15 mouse cellular contexts compared by ENCODE assay signal in the genomic region with DNA sequence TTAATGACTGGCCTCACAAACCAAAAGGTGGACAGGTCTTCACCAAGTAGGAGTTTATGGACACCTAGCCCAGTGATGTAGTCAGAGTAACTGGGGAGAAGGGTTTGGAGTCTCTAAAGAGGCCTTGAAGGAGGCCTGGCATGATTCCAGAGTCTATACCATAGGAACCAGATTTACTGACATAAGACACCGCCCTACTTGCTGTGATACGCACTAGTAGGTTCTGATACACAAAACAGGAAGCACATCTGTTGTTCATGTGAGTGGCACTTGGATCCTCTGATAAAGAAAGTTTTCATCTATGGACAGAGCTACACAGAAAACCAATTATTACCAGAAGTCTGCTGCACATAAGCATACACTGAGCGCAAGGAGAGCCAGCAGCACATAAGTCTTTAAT.
"Had no signal": no experiment of that assay in that cellular context is flagged by ENCODE, and none has a peak within 500 bp of the region (broad histone marks: within the 10 kb centered on the region; RNA-seq: fewer than 3 reads in every experiment).

No protein-coding gene starts in this region.

- ATAC-seq: liver, embryonic 12.5 days; midbrain, embryonic 16.5 days had no signal

- H3K4me2 ChIP-seq: limb, embryonic 13.5 days; liver, embryonic 12.5 days; midbrain, embryonic 12.5 days; neural tube, embryonic 13.5 days had no signal

- H3K27ac ChIP-seq: kidney, postnatal 0 days; layer of hippocampus, adult 2 months; limb, embryonic 13.5 days; liver, embryonic 12.5 days; macrophage; midbrain, embryonic 12.5 days; neural tube, embryonic 13.5 days; stomach, postnatal 0 days had no signal

- H3K9me3 ChIP-seq: liver, embryonic 12.5 days; midbrain, embryonic 12.5 days; neural tube, embryonic 13.5 days had no signal

- H3K4me3 ChIP-seq: layer of hippocampus, adult 2 months; limb, embryonic 13.5 days; liver, embryonic 12.5 days; midbrain, embryonic 12.5 days; neural tube, embryonic 13.5 days had no signal

- H3K36me3 ChIP-seq: limb, embryonic 13.5 days; liver, embryonic 12.5 days; midbrain, embryonic 12.5 days; neural tube, embryonic 13.5 days had no signal

- H3K9ac ChIP-seq: limb, embryonic 13.5 days; liver, embryonic 12.5 days; midbrain, embryonic 12.5 days; neural tube, embryonic 13.5 days had no signal

- H3K4me1 ChIP-seq: limb, embryonic 13.5 days; liver, embryonic 12.5 days; midbrain, embryonic 12.5 days; neural tube, embryonic 13.5 days had no signal

- DNase-seq: kidney, adult 11 months; kidney, adult 9 months; kidney, postnatal 4 days; right cerebral cortex, adult 18-20 months; right cerebral cortex, postnatal 25 days; thymus, postnatal 4 days had no signal

- H3K27me3 ChIP-seq: limb, embryonic 13.5 days; liver, embryonic 12.5 days; midbrain, embryonic 12.5 days; neural tube, embryonic 13.5 days had no signal
